Mouse (Mus musculus) c-Kit-positive CD71-positive TER-119-negative erythroid progenitor cells, embryonic 14.5 days (primary cell): Measurements from ENCODE around the gene Notch4.

Source experiments
- DNase-seq: peaks from one replicate; pipeline ENCODE4 v3.0.0-alpha.2; 2013; ENCODE audit warnings: low read depth

Gene Notch4

GRCm38 (mm10) chr17:34626773-34627092 lies 62.7 kb downstream of the Notch4 start:
- DNase-seq, result no peak

DNA sequence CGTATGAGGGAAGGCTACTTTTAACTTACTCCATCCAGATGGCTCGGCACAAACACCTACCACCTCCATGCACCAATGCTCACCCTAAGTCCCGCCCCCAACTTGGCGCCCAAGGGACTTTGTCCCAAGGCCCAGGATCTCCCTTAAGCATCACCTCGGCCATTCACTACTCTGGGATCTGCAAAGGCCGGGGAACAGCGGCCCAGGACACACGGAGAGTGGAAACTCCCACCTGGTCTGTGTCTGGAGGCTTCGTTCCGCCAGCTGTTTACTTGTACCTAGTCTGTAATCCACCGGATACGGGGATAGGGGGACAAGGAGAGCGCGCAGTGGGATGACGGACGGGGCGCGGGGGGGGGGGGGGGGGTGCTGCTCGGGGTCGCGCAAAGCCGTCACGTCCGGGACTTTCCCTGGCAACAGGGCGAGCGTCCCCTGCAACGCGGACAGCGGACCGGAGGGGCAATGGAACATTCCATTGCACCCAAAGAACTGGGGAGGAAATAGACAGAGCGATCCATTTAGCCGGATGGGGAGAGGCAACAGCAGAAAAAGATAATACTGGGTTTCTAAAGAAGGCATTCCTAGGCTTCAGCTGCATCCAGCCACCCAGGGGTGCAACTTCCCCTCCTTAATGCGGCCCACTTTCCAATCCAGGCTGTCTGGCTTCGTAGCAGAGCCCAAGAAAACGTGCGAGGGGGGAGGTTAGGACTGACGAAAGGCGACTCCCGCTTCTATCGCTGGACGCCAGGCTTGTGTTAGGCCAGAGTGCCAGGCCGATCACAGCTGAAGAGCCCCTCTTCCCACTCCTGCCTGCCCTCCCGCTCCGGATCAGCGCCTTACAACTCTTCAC lies 63.2 kb downstream of the Notch4 start:
- no peak for DNase-seq

DNA sequence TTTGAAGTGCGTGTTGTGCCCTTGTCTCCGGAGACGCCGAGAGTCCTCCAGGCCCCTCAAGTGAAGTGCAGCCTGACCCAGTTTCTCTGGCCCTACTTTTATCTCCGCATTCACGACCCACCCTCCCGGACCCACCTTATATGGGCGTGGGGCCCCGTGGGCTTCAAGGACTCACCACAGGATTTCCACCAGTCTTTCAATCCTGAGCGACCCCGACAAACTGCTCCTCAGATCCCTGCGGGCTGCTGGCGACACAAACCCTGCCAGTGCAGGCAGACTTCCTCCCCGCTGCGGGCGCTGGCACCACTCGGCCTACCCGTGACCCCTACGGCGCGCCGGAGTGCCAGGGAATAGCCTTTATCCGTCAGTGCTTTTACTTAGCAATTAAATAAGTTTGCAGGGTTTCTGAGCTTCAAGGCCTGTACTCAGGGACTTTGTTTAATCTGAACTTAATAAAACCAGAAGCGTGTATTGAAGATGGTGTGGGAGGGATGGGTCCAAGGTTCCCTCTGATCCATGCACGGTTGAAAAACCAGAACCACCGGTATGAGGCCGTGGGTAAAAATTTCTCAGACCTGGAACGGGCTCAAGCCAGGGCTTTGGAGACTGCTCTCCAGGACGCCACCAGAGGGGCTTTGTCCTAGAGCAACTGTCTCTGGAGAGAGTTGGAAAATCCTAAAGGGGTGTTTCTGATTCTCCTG lies 64.0 kb downstream of the Notch4 start, which contains the start of gene Ppt2:
Ppt2 (minus strand) TSS at position 568 of the 701 bp plus-strand sequence.
- no peak for DNase-seq

DNA sequence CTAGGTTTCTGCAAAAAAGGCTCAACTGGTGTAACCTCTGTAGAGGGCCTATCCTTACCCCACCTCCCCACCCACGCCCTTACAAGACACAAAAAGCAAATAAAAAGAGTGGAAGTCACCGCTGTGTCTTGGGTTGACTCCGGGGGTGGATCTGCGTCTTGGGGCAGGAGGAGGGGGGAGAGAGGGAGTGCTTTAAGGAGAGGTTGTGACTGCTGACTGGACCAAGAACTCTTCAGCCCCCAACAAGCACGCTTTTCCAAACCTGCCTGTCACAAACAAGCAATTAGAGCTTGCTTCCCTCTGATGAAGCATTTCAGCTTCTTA lies 64.5 kb downstream of the Notch4 start:
- DNase-seq, result no peak

- DNase-seq, result no peak
Measured at GRCm38 (mm10) chr17:34629221-34629751, 65.2 kb downstream of the Notch4 start, which contains the start of gene Prrt1. Gene Prrt1 (plus strand): TSS chr17:34629533.

DNA sequence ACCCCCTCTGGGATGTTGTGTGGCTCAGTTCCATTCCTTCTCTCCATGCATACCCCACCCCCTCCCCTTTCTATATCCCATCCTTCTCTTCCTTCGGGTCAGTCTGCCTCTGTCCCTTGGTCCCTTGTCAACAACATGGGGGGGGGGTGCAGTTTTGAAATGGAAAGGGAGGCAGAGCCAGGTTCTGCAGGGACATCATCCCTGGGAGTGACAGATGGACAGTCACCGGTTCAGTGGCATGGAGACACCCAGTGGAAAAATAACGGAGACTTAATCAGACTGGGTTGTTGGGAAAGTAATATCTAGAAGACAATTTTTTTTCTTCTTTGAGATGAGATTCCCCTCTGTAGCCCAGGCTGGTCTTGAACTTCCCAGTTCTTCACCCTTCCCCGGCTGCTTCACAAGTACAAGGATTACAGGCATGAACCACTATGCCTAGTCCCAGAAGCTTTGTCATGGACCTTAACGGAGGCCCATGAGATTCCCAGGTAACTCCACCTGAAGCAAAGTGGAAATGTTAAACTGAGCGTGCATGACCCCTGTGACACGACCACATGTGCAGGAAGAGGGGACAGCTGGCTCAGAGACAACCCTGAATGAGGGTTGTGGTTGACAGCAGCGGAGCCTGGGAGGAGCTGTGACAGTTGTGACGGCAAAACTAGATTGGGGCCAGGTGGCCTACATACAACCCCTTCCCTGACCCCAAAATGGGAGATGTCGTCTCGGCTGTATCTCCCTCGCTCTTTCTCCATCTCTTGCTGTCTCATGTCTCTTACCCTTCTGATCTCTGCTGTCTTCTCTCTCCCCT lies 65.9 kb downstream of the Notch4 start:
- no peak for DNase-seq

DNA sequence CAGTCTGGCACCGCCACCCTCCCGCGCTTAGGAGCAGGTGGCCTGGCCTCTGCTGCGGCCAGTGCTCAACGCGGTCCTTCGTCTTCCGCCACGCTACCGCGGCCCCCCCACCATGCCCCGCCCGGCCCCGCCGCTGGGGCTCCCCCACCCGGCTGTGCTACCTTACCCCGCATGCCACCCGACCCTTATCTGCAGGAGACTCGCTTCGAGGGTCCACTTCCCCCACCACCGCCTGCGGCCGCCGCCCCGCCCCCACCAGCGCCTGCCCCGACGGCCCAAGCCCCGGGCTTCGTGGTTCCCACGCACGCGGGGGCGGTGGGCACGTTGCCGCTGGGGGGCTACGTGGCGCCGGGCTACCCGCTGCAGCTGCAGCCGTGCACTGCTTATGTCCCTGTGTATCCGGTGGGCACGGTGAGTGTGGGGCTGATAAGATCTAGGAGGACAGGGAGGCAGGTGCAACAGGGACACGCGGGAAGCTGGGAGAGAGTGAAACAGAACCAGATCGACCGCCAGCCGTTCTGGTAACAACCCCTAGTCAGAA lies 66.8 kb downstream of the Notch4 start:
- no peak for DNase-seq

- DNase-seq, result no peak
Measured at GRCm38 (mm10) chr17:34631647-34632046, 67.6 kb downstream of the Notch4 start.

GRCm38 (mm10) chr17:34632261-34632691 lies 68.2 kb downstream of the Notch4 start:
- DNase-seq, result peak; percentile 60

GRCm38 (mm10) chr17:34635671-34636070 lies 71.6 kb downstream of the Notch4 start:
- DNase-seq, result no peak

- no peak for DNase-seq
Measured at GRCm38 (mm10) chr17:34637459-34637858, 73.4 kb downstream of the Notch4 start.
